Mouse (Mus musculus): ENCODE results near the gene Stx6.

Stx6 gene

GRCm38 (mm10) chr1:155207859-155208258, 49.3 kb downstream of the Stx6 start:
- no peak for DNase-seq (ENCODE audit: low spot score in 2 of 2)

- DNase-seq (ENCODE audit: low spot score in 2 of 2): no peak
Observed at GRCm38 (mm10) chr1:155210011-155210763, 51.7 kb downstream of the Stx6 start.

- no peak for DNase-seq (ENCODE audit: low spot score in 2 of 2)
Observed at GRCm38 (mm10) chr1:155211017-155211416, 52.5 kb downstream of the Stx6 start.

GRCm38 (mm10) chr1:155212081-155212480, 53.6 kb downstream of the Stx6 start:
- no peak for DNase-seq (ENCODE audit: low spot score in 2 of 2)

- DNase-seq (ENCODE audit: low spot score in 2 of 2): no peak
Observed at GRCm38 (mm10) chr1:155212493-155212892, 54.0 kb downstream of the Stx6 start.

- DNase-seq (ENCODE audit: low spot score in 2 of 2): no peak
Observed at GRCm38 (mm10) chr1:155212936-155213774, 54.6 kb downstream of the Stx6 start.

- no peak for DNase-seq (ENCODE audit: low spot score in 2 of 2)
Observed at GRCm38 (mm10) chr1:155213912-155214311, 55.4 kb downstream of the Stx6 start.

- no peak for DNase-seq (ENCODE audit: low spot score in 2 of 2)
Observed at GRCm38 (mm10) chr1:155215066-155215764, 56.7 kb downstream of the Stx6 start.

- no peak for DNase-seq (ENCODE audit: low spot score in 2 of 2)
Observed at GRCm38 (mm10) chr1:155216313-155216712, 57.8 kb downstream of the Stx6 start.

- no peak for DNase-seq (ENCODE audit: low spot score in 2 of 2)
Observed at GRCm38 (mm10) chr1:155216844-155217243, 58.3 kb downstream of the Stx6 start.

GRCm38 (mm10) chr1:155217865-155218541, 59.5 kb downstream of the Stx6 start:
- DNase-seq (ENCODE audit: low spot score in 2 of 2): peak; percentile 45 to 50

GRCm38 (mm10) chr1:155218924-155219323, 60.4 kb downstream of the Stx6 start:
- no peak for DNase-seq (ENCODE audit: low spot score in 2 of 2)

GRCm38 (mm10) chr1:155222101-155222669, 63.7 kb downstream of the Stx6 start:
- DNase-seq (ENCODE audit: low spot score in 2 of 2): no peak

- DNase-seq (ENCODE audit: low spot score in 2 of 2): no peak
Observed at GRCm38 (mm10) chr1:155223036-155223435, 64.5 kb downstream of the Stx6 start.

GRCm38 (mm10) chr1:155223849-155224554, 65.5 kb downstream of the Stx6 start:
- peak; percentile 77 to 87 for DNase-seq (ENCODE audit: low spot score in 2 of 2)

- no peak for DNase-seq (ENCODE audit: low spot score in 2 of 2)
Observed at GRCm38 (mm10) chr1:155229464-155230411, 71.2 kb downstream of the Stx6 start.

- DNase-seq (ENCODE audit: low spot score in 2 of 2): no peak
Observed at GRCm38 (mm10) chr1:155232385-155232784, 73.9 kb downstream of the Stx6 start.

GRCm38 (mm10) chr1:155232786-155233185, 74.3 kb downstream of the Stx6 start:
- no peak for DNase-seq (ENCODE audit: low spot score in 2 of 2)

GRCm38 (mm10) chr1:155233378-155233777, 74.9 kb downstream of the Stx6 start:
- DNase-seq (ENCODE audit: low spot score in 2 of 2): no peak

Measured in urinary bladder, postnatal 36 days (tissue).